Mouse (Mus musculus) T-cell, adult 2 months (primary cell): ENCODE results near the gene Olfr736.

Experiments used
- DNase-seq: peaks from one replicate; pipeline ENCODE4 v3.0.0; 2022; ENCODE audit warnings: low spot score

Gene Olfr736

DNA sequence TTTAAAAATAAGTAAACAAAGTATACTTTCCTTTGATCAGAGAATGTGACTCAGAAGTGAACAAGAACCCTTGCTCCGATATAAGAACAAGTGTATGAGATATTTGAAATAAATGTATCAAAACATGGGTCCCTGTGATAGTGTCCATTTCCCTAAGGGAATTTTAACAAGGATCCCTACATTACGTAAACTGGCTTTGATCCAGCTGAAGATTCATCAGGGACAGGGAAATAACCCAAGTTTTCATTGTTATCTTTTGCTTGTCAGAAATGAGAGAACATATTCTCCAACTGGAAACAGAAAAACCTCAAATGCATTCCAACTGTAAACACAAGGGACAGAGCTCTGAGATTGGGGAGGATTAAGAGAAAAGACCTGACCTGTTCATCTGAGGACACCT lies at the start of gene Olfr736:
Gene Olfr736 (plus strand): TSS at position 301 of the 400 bp plus-strand sequence.
- DNase-seq: no peak

DNA sequence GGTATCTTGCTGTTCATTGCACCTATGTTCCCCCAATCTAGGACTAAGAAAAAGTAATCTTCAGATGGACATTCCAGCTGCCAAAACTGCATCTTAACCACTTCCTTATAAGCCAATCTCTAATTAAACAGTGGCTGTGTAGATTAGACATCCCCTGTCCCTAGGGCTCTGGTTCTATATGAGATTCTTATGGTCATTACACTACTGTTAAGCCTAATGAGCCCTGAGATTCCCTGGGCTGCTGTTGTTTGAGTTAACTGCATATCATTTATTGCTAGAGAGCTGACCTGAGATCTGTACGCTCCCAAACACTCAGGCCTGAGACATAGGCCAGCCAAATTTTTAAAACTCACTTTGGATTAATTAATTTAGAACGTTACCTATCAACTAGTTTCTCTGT lies 32.2 kb upstream of the Olfr736 start, which contains the start of gene Olfr735:
Gene Olfr735 (minus strand): TSS at position 77 of the 400 bp plus-strand sequence.
- no peak for DNase-seq

DNA sequence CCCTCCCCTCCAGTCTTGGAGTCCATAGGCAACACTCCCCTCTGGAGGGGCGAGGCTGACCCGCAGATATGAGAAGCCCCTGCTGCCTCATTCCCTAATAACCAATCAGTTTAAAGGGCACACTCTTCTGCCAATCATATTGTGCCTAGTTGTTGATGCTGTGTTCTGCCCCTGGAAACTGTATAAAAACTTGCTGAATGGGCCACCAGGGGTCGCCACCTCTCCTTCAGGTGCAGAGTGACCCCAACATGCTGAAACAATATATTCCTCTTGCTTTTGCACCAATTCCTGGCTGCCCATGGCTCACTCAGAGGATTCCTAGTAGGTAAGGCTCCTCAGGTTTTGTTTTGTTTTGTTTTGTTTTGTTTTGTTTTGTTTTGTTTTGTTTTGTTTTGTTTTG lies 28.5 kb upstream of the Olfr736 start:
- DNase-seq: no peak

DNA sequence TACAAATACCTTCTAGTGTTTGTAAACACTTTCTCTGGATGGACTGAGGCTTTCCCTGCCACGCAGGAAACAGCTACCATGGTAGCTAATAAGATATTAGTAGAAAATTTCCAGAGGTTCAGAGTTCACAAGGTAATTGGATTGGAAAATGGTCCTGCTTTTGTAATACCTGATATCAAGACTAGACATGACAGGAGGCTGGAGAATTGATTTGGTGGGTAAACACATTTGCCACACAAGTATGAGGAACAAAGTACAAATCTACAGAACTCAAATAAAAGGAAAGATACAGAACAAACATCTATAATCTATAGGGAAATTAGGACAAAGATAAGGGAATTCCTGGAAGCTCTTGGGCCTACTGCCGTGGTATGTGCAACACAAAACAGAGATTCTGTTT lies 24.2 kb upstream of the Olfr736 start:
- DNase-seq: no peak

- DNase-seq: no peak
Observed at GRCm38 (mm10) chr14:50357593-50357992, 23.4 kb upstream of the Olfr736 start, which contains the start of gene Tlr11. Tlr11 (plus strand) TSS chr14:50357914.

- no peak for DNase-seq
Observed at GRCm38 (mm10) chr14:50360480-50360879, 20.5 kb upstream of the Olfr736 start.

- DNase-seq: no peak
Observed at GRCm38 (mm10) chr14:50363561-50363960, 17.4 kb upstream of the Olfr736 start.

DNA sequence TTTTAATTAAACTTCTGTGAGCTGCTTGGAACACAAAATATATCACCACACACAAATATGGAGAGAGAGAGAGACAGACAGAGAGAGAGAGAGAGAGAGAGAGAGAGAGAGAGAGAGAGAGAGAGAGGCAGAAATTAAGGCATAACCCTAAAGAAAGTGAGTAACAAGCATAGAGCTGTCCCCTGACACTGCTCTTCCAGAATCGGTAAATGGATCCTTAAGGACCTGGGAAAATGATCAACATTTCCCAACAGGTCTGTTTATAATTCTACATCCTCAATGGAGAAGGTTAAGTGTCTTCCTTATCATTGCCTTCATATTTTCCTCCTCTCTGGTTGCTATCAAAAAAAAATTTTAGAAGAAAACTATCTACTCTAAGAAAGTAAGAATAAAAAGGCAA lies 26.3 kb downstream of the Olfr736 start, which contains the start of gene Olfr738:
Gene Olfr738 (plus strand): TSS at position 301 of the 400 bp plus-strand sequence.
- DNase-seq: no peak

DNA sequence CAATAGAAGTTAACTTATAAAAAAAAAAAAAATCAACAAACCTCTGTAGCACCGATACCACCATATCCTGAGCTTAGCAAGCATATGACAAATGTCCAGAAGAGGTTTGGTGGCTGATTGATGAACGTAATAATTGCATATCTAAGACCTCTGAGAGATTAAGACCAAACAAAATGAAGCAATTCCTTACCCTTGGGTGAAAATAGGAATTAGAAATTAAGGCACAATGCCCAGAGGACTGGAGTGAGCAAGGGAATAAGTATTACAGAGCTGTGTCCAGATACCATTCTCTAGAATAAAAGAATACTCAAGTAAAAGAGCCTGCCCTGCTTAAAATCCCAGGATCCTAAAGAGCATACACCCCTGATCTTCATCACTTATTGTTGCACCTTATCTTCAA lies 37.4 kb downstream of the Olfr736 start, which contains the start of gene Olfr739:
Gene Olfr739 (plus strand): TSS at position 301 of the 400 bp plus-strand sequence.
- no peak for DNase-seq
